Mouse (Mus musculus) limb, embryonic 13.5 days (tissue): ENCODE measurements around the gene Syt14. TPM values are rescaled to one million over a fixed set of nuclear protein-coding genes. Genes with fewer than 3 reads are reported as not detected.

Experiments used
- ATAC-seq: fragments of 200-750 bp; cut with Nextera tagmentation; 2 replicates; pipeline ENCODE4 v1.8.0; 2017; ENCODE audit warnings: low read depth, moderate number of reproducible peaks, moderate TSS enrichment; ENCODE audit not compliant: low FRiP score
- H3K27ac ChIP-seq: fragments of 300-500 bp; sonication (generic); 2 replicates; pipeline ENCODE4 v1.5.1; 2015; ENCODE audit warnings: inconsistent platforms, mild to moderate bottlenecking, moderate library complexity
- H3K27me3 ChIP-seq: fragments of 300-500 bp; sonication (generic); 2 replicates; pipeline ENCODE4 v1.6.1; 2015; ENCODE audit warnings: mild to moderate bottlenecking, inconsistent platforms
- H3K36me3 ChIP-seq: fragments of 300-500 bp; sonication (generic); 2 replicates; pipeline ENCODE4 v1.6.1; 2015; ENCODE audit warnings: inconsistent platforms, mild to moderate bottlenecking, moderate library complexity
- H3K4me1 ChIP-seq: fragments of 300-500 bp; sonication (generic); 2 replicates; pipeline ENCODE4 v1.6.1; 2015; ENCODE audit warnings: inconsistent platforms
- H3K4me2 ChIP-seq: fragments of 300-500 bp; sonication (generic); replicated peaks from 2 replicates; pipeline ENCODE4 v1.6.1; 2015; ENCODE audit warnings: inconsistent platforms, mild to moderate bottlenecking, moderate library complexity
- H3K4me3 ChIP-seq: fragments of 300-500 bp; sonication (generic); 2 replicates; pipeline ENCODE4 v1.5.1; 2015; ENCODE audit warnings: moderate library complexity, mild to moderate bottlenecking, inconsistent platforms
- H3K9ac ChIP-seq: fragments of 300-500 bp; sonication (generic); 2 replicates; pipeline ENCODE4 v1.6.1; 2015; ENCODE audit warnings: mild to moderate bottlenecking, inconsistent platforms
- H3K9me3 ChIP-seq: fragments of 300-500 bp; sonication (generic); 2 replicates; pipeline ENCODE4 v1.6.1; 2016; ENCODE audit warnings: inconsistent platforms
- WGBS: fragments of 180-500 bp; shearing (Covaris S2); methylation state at CpG from one replicate; pipeline ENCODE4 v1.1.7; 2015; 5-methylcytosine and 5-hydroxymethylcytosine counted together
- polyA plus RNA-seq: library from polyadenylated mRNA; unstranded; fragments of >200 nt; fragmentation: Nextera tagmentation; extraction: Ambion mirVana; gene quantifications from 2 replicates; pipeline ENCODE4 v1.2.1, GENCODE M21; 2015

The Syt14 gene
- polyA plus RNA-seq, 1 experiment from 2014 or later: 3.6 TPM

DNA sequence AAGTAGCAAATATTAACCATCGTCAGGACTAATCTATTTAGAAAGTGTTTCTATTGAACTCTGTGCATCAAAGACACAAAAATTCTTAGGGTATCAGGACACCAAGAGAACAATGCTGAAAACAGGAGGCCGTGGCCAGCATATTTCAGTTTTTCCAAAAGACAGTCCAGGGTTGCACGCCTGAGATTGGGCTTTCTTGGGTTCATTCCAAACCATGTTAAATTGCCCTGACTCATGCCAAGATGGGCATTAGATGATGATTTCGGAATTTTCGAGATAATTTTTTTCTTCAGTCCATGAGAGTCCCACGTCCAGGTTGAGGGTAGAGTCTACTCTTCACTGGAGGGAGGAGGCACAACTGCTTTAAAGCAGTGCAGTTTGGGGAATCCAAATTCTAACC lies 178.6 kb downstream of the Syt14 start:
- 51% methylated on average over 6 of the region's 6 CpGs for WGBS
- Histone ChIP-seq H3K4me3 (no peak overlapping the region), H3K9ac (no peak overlapping the region), H3K4me1 (peaks cover 66% of the 10 kb centered on the region), H3K27ac (no peak overlapping the region), H3K4me2 (no peak overlapping the region), H3K9me3 (no peaks in the 10 kb centered on the region), H3K36me3 (no peaks in the 10 kb centered on the region), H3K27me3 (no peaks in the 10 kb centered on the region)
- ATAC-seq: no peak

DNA sequence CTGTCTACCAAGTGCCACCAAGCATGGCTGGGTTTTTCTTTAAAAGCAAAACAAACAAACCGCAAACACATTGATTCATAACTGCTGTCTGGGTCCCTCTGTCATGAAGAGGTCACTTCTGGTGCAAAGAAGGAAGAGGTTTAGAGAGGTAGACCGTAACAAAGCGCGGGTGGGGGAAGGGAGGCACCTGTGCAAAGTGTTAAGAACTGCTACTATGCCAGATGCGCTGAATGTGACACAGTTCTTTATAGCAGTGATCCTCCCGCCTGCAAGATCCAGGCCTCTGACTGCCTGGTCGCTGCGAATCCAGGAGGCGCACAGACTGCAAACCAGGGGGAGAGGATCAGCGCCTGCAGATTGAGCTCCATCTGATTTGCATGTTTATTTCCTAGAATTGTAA lies 179.2 kb downstream of the Syt14 start:
- Histone ChIP-seq H3K4me3 (peak overlapping the region; percentile 94), H3K4me2 (peak overlapping the region; percentile 85), H3K9me3 (no peaks in the 10 kb centered on the region), H3K27ac (peak overlapping the region; percentile 99; the same call in 1 of the 2 replicates), H3K4me1 (peaks cover 66% of the 10 kb centered on the region), H3K36me3 (no peaks in the 10 kb centered on the region), H3K27me3 (no peaks in the 10 kb centered on the region), H3K9ac (peak overlapping the region; percentile 99)
- no peak for ATAC-seq
- 9% methylated on average over 10 of the region's 10 CpGs for WGBS

DNA sequence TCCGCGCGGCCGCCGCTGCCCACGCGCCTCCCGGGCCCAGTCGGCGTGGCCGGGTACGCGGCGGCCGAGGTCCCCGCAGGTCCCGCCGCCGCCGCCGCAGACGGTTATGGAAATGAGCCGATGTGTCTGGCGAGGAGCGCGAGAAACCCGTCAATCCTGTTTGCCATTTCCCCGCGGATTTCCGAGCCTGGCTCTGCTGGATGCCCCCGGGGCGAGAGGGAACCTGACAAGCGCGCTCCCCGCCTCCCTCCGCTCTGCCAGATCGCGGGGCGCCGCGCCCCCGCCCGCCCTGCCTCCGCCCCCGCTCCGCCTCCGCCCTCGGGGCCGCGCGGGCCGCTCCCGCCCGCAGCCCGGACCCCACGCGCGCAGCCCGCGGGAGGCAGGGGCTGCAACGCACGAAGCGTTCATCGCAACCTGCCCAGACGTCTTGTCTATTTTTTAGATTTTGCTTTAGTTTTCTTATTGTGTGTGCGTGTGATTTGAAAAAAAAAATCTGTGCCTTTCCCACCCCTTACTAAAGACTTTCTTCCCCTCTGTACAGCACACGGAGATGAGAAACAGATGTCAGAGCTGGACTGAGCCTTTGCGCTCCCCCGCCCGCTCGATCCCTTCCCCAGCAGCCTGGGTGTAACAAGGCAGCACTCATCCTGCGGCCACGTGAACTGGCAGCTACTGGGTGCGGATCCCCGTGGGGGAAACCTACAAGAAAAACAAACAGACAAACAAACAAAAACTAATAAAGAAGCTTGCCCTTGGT lies 179.9 kb downstream of the Syt14 start, which contains the start of gene Sertad4:
Gene Sertad4, minus strand, starts transcription at position 283 of the 757 bp plus-strand sequence.
- H3K27ac ChIP-seq: peak within 1 kb of the TSS; percentile 99
- peak within 1 kb of the TSS; percentile 94 for H3K4me3 ChIP-seq
- ATAC-seq: peak; percentile 85
- peaks cover 68% of the 10 kb centered on the region for H3K4me1 ChIP-seq
- H3K9me3 ChIP-seq: no peaks in the 10 kb centered on the region
- peaks cover 5% of the 10 kb centered on the region for H3K36me3 ChIP-seq
- WGBS: under 1% methylated on average over 69 of the region's 75 CpGs
- no peaks in the 10 kb centered on the region for H3K27me3 ChIP-seq
- peak within 1 kb of the TSS; percentile 99 for H3K9ac ChIP-seq
- peak within 1 kb of the TSS; percentile 85 for H3K4me2 ChIP-seq

DNA sequence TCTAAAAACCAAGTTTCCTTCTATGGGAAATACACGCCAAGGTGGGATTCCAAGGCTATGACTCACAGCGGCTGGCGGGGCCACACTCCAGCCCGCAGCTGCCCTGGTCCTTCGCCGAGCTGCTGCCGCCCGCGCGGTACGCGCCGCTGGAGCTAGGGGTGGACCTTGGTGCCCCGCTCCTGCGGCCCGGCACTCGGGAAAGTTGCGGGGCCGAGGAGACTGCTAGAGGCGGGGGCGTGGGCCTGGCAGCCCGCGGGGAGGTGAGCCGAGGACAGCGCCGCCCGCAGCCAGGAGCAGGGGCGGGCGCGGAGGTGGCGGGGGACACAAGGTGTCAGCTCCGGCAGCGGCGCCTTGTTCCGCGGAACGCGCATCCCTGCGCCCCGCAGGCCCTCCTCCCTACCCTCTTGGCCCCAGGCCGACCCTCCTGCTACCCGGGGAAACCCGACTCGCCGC lies 180.7 kb downstream of the Syt14 start:
- under 1% methylated on average over 44 of the region's 45 CpGs for WGBS
- Histone ChIP-seq H3K36me3 (peaks cover 9% of the 10 kb centered on the region), H3K4me1 (peaks cover 70% of the 10 kb centered on the region), H3K4me2 (peak overlapping the region; percentile 85), H3K27me3 (no peaks in the 10 kb centered on the region), H3K9ac (peak overlapping the region; percentile 99), H3K4me3 (peak overlapping the region; percentile 94), H3K9me3 (no peaks in the 10 kb centered on the region), H3K27ac (peak overlapping the region; percentile 99)
- peak; percentile 41 for ATAC-seq

DNA sequence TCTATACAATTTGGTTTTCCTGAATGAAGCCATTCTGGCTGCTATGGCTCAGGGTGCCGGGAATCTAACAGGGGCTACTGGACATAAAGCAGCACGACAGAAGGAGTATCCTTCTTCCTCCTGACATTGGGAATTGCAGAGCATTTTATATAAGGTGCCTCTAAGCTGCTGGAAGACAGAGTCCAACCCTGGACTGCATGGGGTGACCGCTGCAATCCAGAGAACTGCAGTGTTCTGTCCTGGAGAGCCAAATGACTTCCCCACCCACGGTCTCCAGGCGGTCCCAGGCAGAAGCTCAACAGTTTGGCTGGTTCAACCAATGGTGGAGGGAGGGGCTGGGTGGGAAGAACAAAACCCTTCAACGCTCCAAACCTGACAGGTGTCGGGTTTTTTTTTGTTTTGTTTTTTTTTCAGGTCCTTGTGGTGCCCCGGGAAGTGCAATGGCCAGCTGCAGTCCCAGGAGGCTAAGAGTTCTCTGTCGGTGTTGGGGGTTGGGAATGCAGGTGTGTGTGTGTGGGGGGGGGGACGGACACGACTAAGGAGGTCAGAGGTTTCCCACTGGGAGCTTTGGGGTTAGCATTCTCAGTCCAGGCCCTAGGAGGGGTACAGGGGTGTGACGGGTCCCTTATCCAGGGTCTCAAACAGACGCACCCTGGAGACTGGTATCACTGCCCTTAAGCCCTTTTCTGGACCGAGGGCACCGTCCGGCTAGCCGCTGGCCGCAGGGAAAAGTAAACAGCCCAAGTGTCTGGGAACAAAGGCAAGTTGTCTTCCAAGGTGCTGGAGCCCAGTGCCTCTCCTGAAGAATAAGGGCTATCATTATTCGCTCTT lies 181.4 kb downstream of the Syt14 start:
- no peak for ATAC-seq
- Histone ChIP-seq H3K4me2 (peak overlapping the region; percentile 85), H3K27ac (peak overlapping the region; percentile 99), H3K4me3 (peak overlapping the region; percentile 94), H3K4me1 (peaks cover 74% of the 10 kb centered on the region), H3K9me3 (no peaks in the 10 kb centered on the region), H3K9ac (peak overlapping the region; percentile 99), H3K27me3 (no peaks in the 10 kb centered on the region), H3K36me3 (peaks cover 16% of the 10 kb centered on the region)
- WGBS: 1% methylated on average over 19 of the region's 19 CpGs

DNA sequence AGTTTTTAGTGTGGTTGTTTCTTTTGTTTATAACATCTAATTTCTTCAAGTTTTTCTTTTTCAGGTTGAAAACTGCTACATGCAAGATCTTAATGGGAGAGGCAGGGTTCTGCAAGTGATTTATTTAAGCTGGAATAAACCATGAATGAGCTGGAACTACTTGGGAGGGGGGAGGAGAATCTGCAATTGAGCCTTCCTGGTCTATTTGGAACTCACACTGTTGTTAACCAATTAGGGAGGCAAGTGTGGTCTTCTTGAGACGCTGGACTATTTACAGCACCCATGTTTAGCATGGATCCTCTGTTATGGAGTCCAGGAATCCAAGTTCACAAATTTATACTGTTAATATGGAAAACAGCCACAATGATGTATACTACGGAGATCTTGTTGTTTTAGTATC lies 182.1 kb downstream of the Syt14 start:
- 27% methylated on average over 2 of the region's 2 CpGs for WGBS
- peak overlapping the region; percentile 99 for H3K27ac ChIP-seq
- peak overlapping the region; percentile 94 for H3K4me3 ChIP-seq
- no peak for ATAC-seq
- H3K4me1 ChIP-seq: peaks cover 72% of the 10 kb centered on the region
- peaks cover 23% of the 10 kb centered on the region for H3K36me3 ChIP-seq
- H3K9ac ChIP-seq: peak overlapping the region; percentile 99
- H3K9me3 ChIP-seq: no peaks in the 10 kb centered on the region
- H3K4me2 ChIP-seq: peak overlapping the region; percentile 85
- H3K27me3 ChIP-seq: no peaks in the 10 kb centered on the region

DNA sequence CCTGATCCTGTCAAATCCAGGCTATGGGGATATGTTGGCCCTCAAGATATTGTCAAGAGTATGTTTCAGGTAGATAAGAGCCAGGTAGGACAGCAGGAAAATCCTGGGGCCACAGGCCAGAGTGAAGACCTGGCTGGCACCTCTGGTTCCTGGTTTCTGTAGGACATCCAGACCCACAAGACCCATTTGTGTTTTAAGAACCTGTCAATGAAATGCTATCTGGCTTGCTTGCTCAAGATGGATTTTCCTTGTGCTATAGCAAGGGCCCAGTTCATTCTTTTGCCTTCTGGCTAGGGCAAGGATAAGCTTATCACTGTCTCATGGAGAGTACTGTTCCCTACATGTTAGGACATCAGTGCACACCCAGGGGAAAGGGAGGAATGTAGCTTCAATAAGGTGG lies 183.5 kb downstream of the Syt14 start:
- peaks cover 58% of the 10 kb centered on the region for H3K4me1 ChIP-seq
- peak overlapping the region; percentile 85 for H3K4me2 ChIP-seq
- H3K4me3 ChIP-seq: peak overlapping the region; percentile 94
- H3K9me3 ChIP-seq: no peaks in the 10 kb centered on the region
- no peak for ATAC-seq
- H3K9ac ChIP-seq: peak overlapping the region; percentile 99
- H3K27ac ChIP-seq: peak overlapping the region; percentile 99
- H3K27me3 ChIP-seq: no peaks in the 10 kb centered on the region
- peaks cover 37% of the 10 kb centered on the region for H3K36me3 ChIP-seq

DNA sequence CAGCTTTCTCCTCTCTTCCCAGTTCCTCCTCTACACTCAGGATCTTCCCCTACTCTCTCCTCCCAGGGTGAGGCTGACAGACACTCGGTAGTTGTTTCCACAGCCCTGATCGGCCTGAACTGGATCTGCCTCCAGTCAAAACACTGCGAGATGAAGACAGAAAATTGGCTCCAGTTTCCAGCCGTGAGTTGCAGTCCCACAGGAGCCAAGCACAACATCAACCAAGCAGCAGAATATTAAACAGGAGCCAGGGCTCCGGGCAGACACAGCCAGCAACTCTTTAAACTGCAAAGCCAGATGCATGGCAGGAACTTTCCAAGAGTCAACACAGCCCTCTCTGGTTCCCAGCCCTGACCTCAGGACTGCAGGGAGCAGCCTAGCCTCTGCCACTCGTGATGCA lies 183.9 kb downstream of the Syt14 start:
- peak overlapping the region; percentile 85 for H3K4me2 ChIP-seq
- H3K4me3 ChIP-seq: peak overlapping the region; percentile 94
- H3K9ac ChIP-seq: peak overlapping the region; percentile 99
- H3K27me3 ChIP-seq: no peaks in the 10 kb centered on the region
- ATAC-seq: peak; percentile 20; the same call in 1 of the 2 replicates
- peaks cover 55% of the 10 kb centered on the region for H3K4me1 ChIP-seq
- H3K27ac ChIP-seq: peak overlapping the region; percentile 99
- H3K9me3 ChIP-seq: no peaks in the 10 kb centered on the region
- H3K36me3 ChIP-seq: peaks cover 41% of the 10 kb centered on the region
- 3% methylated on average over 6 of the region's 6 CpGs for WGBS

DNA sequence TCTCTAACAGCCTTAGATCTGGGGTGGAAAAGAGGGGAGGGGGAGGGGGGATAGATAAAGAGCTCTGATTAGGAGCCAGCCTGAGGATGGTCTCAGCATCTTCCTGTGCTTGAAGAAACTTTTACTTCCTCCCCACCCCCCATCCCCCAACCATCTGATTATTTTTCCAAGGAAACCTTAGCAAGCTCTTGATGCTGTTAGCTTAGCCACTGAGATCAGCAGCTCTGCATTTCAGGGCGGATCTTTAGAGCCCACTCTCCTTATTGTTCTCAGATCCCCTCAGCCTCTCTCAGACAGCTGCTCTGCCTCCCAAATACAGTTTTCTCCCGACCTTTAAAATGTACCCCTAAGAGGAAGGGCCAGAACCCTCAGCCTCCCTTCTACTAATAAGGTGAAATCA lies 184.4 kb downstream of the Syt14 start:
- H3K4me1 ChIP-seq: peaks cover 50% of the 10 kb centered on the region
- ATAC-seq: no peak
- 8% methylated on average over 2 of the region's 2 CpGs for WGBS
- peak overlapping the region; percentile 99 for H3K9ac ChIP-seq
- H3K36me3 ChIP-seq: peaks cover 46% of the 10 kb centered on the region
- H3K4me3 ChIP-seq: peak overlapping the region; percentile 94
- H3K27ac ChIP-seq: peak overlapping the region; percentile 99
- H3K4me2 ChIP-seq: peak overlapping the region; percentile 85
- H3K9me3 ChIP-seq: no peaks in the 10 kb centered on the region
- H3K27me3 ChIP-seq: no peaks in the 10 kb centered on the region

DNA sequence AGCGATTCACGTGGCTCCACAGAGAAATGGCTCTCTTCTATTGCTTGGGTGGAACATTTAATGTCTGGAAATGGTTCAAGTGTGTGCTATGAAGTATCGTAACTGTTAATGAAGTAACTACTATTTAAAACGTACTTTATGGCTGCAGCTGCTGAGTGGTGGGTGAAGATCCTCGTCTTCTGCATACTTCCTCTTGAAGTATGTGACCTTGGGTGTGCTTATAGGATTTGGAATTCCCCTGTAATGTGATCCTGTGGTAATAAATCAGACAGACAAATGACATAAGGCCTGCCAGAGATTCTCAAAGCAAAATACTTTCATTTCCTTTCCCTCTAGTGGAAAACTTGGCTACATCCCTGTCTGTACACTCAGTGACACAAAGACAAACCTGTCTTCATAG lies 186.0 kb downstream of the Syt14 start:
- peaks cover 47% of the 10 kb centered on the region for H3K4me1 ChIP-seq

DNA sequence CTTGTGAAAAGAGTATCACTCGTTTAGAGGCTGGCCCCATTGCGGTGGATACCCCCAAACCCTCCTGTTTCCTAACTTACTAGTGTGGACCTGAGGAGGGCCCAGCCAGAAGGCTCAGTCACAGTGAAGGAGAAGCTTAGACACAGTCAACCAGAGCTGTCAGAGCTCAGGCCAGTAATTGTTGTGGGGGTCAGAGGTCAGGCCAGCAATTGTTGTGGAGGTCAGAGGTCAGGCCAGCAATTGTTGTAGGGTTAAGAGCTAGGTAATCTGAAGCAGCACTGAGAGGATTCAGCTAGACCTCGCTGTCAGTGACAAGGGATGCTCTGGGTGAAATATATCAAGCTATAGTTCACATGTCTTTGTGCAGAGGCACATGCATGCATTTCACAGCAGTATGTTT lies 188.3 kb downstream of the Syt14 start:
- Histone ChIP-seq H3K9me3 (no peaks in the 10 kb centered on the region), H3K27me3 (no peaks in the 10 kb centered on the region), H3K9ac (no peak overlapping the region), H3K4me3 (no peak overlapping the region), H3K27ac (no peak overlapping the region), H3K4me2 (no peak overlapping the region), H3K4me1 (peaks cover 25% of the 10 kb centered on the region), H3K36me3 (peaks cover 76% of the 10 kb centered on the region)
- WGBS: 73% methylated on average over 3 of the region's 3 CpGs
- ATAC-seq: no peak

More for the DNA sequence above, 186.0 kb downstream of the Syt14 start:
- Histone ChIP-seq H3K4me3 (no peak overlapping the region), H3K27ac (no peak overlapping the region), H3K4me2 (no peak overlapping the region), H3K27me3 (no peaks in the 10 kb centered on the region), H3K36me3 (peaks cover 61% of the 10 kb centered on the region), H3K9me3 (no peaks in the 10 kb centered on the region), H3K9ac (no peak overlapping the region)
- WGBS: 44% methylated on average over 5 of the region's 5 CpGs
- no peak; the same call in 1 of the 2 replicates for ATAC-seq
